Mouse (Mus musculus) regulatory T cell (primary cell): ENCODE measurements around the gene Sept9.

Source experiments
- in situ Hi-C: fragments of 300-600 bp; cut with MboI, MseI; formaldehyde crosslinking; loops from one replicate; pipeline ENCODE4 v1.15.1; 2025; ENCODE audit warnings: high pct_unique_total_duplicates

The Sept9 gene

DNA sequence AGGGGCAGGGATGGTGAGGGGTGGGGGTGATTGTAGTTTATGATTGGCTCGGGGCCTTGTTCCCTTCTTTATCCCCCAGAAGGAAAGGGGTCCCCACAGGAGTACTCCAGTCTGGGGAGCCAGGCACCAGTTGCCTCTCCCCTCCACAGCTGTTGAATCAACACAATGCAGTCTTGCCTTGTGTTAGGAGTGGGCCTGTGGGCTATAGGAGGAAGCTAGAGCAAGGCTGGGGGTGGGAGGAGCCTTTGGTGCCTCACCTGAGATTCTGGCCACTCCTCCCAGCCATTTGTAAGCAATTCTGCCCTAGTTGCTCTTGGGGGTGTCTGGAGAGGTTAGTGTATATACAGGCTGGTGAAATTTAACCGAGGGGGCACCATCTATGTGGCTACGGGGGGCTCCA lies 88.3 kb downstream of the Sept9 start:
- in situ Hi-C loops: no loop called here

DNA sequence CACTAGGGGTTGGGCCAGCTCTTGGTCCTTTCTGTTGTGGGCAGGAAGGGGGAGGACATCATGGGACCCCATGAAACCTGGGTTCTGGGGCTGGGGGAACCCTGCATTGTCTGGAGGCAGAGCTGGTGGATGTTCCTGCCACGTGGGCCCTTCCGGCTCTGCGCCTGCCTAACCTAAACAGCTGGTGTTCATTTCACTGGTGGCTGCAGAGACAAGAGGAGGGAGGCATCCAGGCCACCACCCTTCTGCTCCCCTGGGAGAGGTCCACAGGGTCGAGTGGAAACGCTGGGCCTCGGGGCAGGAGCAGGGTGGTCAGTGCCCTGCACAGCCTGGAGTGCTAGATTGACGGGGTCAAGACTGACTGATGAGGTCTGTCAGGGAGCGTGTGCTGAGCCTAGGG lies 89.3 kb downstream of the Sept9 start:
- in situ Hi-C loops: no loop called here

DNA sequence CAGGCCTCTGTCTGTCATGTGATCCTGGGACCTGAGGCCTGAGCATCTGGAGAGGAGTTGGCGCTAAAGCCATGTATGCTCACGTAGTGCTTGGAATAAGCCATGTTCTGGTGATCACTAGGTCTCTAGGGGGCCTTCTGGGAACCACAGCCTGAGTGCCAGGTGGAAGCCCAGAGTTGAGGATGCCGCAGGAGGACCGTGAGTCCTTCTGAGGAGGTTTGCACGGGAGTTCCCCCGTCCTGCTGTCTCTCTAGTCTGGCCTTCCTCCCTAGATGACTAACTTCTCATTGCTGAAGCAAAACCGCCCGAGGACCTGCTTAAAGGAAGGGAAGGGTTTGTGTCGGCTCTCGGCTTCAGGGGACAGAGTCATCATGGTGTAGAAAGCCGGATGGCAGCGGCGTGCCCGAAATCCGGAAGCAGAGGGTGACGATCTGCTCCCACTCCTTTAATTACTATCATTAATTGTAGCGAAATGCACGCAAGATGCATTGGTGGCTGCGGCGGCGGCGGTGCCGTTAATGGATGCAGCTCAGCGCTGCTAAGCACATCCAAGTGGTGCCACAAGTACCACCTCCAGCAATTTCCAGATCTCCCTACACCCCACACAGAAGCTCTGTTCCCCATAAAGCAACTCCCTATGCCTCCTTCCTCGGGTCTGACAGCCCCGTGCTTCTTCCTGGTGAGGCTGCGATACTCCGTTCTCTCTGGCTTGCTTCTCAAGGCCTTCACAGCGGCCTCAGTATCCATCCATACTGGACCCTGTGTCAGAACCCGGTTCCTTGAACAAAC lies 92.0 kb downstream of the Sept9 start:
- in situ Hi-C loops: no loop called here

DNA sequence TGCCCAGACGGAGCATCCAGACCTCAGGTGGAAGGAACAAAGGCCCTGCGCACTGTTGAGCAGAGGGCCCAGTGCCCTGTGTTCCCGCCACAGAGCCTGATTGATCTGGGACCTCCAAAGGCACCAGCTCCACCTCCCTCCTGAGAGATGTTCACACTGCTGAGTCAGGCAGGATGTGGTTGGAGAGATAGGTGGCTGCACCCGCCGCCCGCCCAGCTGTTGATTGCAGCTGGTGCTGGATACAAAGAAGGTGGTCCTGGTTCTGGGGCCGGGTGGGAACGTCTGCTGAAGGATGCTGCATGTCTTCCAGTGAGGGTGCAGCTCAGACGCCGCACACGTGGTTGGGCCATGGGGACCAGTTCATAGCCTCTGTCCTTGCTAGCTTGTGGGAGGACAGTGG lies 93.0 kb downstream of the Sept9 start:
- in situ Hi-C loops: no loop called here

DNA sequence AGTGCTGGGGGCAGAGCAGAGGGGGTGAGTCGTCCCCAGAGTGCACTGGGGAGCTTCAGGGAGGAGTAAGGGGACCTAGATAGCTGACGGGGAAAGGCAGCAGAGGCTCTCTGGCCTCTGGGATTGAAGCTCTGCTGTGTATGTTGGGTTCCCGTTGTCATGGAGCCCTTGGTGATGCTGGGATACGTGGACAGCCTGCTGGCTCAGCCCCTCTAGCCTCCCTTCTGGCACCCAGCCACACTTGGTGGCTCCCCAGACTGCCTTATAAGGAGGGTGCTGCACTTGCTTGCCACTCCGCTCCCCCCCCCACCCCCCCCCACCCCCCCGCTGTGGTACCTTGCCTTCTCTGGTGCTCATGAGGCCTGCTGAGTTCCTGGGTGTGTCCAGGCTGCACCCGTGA lies 95.8 kb downstream of the Sept9 start:
- in situ Hi-C loops: no loop called here

DNA sequence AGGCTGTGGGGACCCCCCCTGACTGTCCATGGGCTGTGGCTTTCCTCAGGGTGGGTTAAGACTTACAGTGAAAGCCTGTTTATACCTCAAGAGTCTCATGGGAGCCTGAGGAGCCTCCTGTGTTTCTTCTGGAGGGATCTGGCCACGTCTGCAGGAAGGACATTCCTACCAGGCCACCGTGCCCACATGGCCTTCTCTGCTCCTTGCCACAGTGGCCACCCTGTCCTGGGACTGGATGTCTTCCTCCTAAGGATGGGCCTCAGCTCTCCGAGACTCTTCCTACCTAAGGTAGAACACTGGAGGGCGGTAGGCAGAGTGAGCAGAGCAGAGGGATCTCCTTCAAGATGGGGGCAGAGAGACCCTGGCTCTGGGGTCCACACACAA lies 96.6 kb downstream of the Sept9 start:
- in situ Hi-C loops: no loop called here

DNA sequence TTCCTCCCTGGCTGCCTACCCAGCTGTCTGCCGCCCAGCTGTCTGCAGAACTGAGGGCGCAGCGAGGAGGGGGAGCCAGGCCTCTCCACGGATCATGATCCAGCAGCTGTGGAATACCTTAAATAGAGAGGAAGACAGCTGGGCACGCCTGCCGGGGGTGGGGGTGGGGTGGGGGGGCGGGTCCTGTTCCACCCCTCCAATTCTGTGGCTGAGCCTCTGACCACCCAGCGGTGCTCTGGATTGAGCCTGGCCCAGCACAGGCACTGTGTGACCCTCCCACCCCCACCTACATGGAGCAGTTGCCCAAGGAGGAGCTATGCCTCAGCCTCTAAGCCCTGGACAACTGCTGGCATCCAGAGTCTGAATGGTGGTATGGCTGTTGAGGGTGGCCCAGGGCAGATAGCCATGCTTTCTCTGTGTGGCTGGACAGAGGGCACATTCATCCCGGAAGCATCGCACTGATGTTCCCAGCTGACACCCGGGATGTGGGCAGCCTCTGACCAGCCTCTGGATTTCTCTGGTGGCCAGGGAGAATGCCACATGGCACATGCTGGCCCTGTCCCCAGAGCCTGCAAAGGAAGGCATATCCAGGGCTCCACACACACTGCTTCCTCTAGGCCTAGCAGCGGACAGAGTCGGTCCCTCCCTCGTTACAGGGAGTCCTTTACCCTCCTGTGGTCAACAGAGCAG lies 97.2 kb downstream of the Sept9 start:
- in situ Hi-C loops: no loop called here

DNA sequence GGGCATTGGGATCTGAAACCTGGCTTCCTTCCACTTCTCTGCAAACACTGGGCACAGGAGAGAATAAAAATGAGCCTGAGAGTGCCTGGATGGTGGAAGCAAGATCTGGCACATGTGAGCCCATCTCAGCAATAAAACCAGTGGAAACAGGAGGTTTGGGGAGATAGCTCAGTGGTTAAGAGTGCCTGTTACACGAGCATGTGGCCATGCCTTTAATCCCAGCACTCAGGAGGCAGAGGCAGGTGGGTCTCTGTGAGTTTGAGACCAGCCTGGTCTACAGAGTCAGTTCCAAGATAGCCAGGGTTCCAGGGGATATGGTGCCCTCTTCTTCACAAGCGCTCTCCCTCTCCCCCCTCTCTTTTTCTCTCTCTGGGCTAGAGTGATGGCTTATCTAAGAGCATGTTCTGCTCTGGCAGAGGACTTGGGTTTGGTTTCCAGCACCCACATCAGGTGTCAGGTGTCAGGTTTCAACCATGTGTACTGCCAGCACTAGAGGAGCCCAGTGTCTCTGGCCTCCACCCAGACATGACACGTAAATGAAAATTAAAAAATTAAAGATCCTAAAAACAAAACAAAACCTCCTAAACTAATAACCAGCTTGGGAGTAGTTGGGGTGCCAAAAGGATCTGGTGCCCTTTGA lies 97.8 kb downstream of the Sept9 start:
- in situ Hi-C loops: no loop called here

DNA sequence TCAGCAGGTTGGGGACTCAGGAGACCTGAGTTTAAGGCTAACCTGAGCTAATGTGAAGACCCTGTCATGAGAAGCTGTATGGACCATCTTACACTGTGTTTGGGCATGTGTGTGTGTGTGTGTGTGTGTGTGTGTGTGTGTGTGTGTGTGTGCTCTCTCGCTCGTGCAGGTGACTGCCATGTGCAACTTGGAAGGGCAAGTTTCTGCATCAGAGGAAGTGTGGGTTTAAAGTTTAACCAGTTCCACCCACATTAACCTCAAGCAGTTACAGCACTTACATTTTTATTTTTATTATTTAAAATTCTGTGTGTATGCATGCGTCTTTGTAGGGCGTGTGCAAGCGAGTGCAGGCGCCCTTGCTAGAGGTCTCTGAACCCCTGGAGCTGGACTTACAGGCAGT lies 100.3 kb downstream of the Sept9 start:
- in situ Hi-C loops: loop anchor here (25.0 kb wide), 1 partner anchor 1863 kb away; no protein-coding TSS in a partner anchor

DNA sequence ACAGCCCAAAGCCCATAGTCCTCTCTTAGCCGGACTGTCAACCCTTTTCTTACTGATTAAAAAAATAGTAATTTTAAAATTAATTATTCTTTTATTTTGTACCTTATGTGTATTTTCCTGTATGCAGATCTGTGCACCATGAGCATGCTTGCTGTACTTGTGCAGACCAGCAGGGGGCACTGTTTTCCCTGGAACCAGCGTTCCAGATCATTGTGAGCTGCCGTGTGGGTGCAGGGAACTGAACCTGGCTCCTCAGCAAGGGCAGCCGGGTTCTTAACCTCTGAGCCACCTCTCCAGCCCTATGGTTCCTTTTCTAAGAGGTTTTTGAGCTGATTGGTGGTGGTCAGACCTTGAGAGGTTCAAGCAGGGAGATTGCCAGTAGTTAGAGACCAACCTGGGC lies 101.3 kb downstream of the Sept9 start:
- in situ Hi-C loops: loop anchor here (25.0 kb wide), 1 partner anchor 1861 kb away; no protein-coding TSS in a partner anchor

DNA sequence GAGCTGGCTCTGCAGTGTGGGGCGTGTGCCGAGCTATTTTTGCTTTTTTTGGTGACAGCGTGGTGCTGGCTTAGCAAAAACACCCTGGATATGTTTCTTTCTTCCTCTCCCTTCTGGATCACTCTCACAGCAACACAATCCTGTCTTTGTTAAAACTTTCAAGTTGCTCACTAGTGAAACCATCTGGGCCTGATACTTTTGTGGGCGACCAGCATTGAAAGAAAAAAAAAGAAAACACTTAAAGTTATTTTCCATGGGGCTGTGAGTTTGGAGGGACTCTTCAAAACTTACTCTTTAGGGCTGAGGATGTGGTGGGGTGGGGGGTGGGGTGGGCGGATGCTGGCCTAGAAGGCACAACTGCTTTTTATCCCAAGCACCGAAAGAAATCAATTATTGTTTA lies 102.3 kb downstream of the Sept9 start:
- in situ Hi-C loops: loop anchor here (25.0 kb wide), 1 partner anchor 1861 kb away; no protein-coding TSS in a partner anchor

DNA sequence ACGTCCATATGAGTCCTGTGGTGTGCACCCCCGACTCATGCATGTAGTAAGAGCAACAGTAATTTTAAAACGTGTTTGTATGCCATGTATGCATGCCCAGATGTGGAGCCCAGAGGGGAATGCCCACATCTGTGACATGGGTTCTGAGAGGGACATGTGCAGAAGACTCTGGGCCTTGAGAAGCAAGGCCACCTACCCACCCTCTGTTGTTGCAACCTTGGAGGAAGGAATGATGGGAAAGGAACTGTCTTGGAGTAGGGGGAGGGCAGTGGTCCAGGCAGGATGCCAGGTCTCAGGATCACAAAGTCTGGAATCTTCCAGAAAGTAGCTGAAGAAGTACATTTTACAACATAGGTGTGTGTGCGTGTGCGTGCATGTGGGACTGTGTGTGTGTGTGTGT lies 102.9 kb downstream of the Sept9 start:
- in situ Hi-C loops: loop anchor here (25.0 kb wide), 1 partner anchor 1860 kb away; no protein-coding TSS in a partner anchor

DNA sequence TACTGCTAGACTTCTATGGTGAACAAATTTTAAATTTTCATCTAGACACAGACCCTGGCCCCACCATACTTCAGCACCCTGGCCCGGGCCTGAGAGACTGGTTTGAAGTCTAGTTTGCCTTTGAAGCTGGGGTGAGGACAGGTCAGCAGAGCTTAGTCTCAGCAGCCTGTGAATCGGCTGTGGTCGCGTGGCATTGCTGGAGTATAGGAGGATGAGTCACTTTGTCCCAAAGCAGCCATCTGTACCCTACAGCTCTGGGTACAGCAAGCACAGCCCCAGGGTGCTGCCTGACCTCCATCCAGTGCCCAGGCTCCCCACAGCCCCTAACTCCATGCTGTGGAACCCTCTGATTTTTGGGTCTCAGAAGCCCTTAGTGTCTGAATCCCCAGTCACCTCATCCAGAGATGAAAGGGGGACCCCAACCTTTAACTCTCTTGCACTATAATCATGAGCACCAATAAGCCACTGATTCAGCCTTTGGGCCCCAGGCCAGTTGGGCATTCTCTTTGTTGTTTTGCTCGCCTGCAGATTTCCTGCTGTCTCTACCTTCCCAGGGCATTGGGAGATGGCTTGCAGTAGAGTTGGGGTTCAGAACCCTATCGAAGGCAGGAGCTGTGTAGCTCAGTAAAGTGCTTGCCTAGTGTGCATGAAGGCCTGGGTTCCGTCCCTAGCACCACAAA lies 106.2 kb downstream of the Sept9 start:
- in situ Hi-C loops: loop anchor here (5.0 to 25.0 kb wide), 2 partner anchors 58 to 1857 kb away; no protein-coding TSS in a partner anchor

DNA sequence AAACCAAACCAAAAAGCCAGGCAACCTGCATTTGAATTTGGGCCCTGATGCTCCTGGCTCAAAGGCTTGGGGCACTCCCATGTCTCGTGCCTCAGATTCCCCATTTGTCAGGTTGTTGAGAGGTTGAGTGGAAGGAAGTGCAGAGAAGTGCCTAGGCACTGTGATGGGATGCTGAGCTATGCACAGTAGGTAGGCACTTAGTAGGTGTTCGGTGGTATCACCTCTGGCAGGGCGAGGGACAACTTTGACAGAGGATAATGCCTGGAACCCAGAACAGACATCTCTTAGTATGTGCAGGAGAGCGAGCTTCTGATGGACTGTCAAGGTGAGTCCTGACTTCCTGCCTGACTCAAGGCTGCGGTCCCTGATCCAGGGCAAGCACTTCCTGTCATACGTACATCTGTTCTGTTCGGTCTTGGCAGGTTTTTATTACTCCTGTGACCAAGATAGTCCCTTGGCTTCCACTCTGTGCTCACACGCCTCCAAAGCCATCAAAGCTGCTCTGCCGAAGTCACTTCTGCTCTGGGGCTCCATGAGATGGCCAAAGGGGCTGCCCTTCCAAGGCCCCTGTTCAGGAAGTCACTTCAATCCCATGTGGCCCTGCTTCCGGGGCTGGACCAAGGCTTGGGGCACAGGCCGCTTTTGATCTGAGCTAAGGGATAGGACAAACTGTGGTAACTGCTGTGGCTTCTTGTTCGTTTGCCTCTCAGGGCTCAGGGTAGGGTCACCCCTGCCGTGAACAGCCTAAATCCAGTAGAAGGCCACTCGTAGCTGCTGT lies 107.0 kb downstream of the Sept9 start:
- in situ Hi-C loops: loop anchor here (5.0 to 25.0 kb wide), 2 partner anchors 59 to 1856 kb away; no protein-coding TSS in a partner anchor

DNA sequence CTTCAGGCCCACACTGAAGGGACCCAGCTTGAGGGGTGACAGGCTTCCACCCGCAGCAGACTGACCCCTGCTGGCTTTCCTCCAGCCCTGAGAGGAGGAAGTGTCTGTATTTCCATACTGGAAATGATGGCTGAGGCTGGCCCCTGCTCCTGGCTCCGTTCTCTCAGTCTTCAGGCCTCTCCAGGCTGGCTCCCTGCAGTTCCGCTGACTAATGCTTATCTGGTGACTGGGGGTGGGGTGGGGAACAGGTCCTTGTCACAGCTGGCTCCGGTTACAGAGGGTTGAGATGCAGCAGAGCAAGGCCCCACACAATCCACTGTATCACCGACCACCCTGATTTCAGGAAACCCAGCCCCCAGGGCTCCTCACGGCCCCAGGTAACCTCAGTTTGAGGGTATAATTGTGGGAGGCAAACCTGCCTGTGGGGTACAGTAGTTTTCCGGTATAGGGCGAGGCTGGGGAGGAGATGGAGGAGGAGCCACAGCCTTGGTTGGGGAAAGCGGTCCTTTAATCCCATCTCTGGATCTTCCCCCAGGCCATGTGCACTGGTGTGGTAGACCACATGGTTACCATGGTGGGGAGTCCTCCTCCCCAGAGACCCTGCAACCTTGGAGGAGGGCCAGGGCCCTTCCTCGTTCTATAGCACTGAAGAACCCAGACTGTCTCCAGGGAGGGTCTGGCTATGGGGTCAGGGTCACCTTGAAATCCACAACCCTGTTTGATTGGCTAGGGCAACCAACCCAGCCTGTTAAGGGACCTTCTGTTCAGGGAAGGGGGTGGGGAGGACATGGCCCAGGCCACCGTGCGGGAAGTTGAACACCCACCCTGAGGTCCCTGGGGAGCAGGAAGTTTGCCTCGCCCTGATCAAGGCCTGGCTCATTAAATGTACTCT lies 108.7 kb downstream of the Sept9 start:
- in situ Hi-C loops: loop anchor here (5.0 to 25.0 kb wide), 2 partner anchors 61 to 1854 kb away; no protein-coding TSS in a partner anchor

DNA sequence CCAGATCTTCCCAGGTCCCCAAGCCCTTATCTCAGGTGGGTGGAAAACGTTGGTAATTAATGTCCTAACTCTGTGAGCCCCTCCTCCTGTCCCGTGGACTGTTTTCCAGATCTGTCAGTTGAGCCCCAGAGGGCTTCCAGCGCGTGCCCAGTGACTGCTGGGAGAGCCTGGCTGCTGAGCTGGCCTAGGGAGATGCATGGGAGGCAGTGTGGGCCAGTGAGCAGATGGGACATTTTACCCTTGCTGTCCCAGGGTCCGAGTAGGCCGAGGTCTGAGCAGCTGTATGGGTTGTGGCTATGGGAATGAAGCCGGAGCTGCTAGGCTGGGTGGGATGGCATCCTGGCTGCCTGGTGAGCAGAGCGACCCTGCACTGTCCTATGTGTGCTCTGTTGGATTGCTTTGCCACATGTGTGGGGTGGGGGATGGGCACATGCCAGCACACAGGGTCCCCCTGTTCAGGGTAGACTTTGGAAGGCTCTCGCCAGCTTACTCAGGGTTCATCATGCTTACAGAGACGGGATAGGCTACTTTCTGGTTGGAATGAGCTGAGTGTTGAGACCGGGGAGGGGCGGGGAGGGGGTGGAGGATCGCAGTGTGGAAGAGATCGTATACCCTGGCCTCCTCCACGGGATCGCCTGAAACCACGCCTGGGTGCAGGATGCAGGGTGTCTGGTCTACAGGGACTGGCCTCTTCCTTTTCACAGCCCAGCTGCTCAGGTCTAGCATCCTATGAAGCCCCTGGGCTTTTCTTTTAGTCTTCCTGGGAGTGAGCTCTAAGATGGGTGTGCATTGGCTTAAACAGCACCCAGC lies 109.9 kb downstream of the Sept9 start:
- in situ Hi-C loops: loop anchor here (5.0 to 25.0 kb wide), 2 partner anchors 62 to 1853 kb away; no protein-coding TSS in a partner anchor

DNA sequence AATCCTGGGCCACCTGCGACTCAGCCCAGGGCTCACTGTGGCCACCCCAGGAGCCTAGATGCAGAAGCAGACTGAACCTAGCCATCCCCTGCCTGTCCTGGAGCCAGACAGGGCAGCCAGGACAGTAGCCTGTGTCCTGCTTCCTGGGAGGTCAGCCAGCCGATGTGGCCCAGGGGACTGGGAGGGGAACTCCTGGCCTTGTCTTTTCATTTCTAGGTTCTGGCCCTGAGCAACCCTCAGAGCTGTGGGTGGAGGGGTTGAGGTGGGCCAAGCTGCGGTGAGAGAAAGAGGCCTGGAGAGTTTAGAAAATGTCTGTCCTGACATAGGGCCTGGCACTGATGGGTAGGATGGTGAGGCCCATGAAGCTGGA lies 110.4 kb downstream of the Sept9 start:
- in situ Hi-C loops: loop anchor here (5.0 to 25.0 kb wide), 4 partner anchors 47 to 1852 kb away; partner anchors contain the start of gene H3f3b

DNA sequence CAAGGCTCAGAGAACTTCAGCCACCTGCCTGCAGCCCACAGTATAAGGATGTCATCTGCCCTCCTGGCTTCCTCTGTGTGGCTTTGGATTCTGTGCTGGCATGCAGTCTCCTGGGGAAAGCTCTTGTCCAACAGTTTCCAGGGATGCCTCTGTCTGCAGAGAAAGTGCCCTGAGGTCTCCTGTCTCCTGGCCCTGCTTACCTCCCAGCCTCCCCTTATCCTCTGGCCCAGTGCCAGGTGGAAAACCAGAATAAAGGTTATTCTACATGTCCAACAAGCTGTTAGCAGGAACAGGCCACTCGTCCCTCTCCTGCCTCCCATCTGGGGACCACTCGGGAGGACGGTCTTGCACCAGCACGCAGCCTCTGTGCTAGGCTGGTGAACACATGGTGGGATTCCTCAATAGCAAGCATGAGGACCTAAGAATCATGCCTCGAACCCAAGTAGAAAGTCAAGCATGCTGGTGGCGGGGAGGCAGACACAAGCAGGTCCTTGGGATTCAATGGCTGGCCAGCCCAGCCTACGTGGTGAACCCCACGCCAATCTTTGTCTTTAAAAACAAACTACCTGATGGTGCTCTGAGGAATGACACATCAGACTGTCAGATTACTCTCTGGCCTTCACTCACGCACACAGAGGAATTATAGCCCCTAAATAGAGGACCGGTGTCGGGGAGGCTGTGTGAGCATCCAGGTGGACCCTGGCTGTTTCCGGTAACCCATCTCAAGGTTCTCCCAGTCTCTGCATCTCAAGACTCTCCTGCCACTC lies 111.1 kb downstream of the Sept9 start:
- in situ Hi-C loops: loop anchor here (5.0 to 25.0 kb wide), 3 partner anchors 47 to 1852 kb away; partner anchors contain the start of gene H3f3b
